Mouse (Mus musculus): ENCODE data around the gene D930007J09Rik.

- TF ChIP-seq CTCF (IDR thresholded peaks at IDR 0.05; ENCODE audit: borderline replicate concordance, insufficient read depth, low read depth, low read length) (no peak), POLR2A (IDR thresholded peaks at IDR 0.05; ENCODE audit: borderline replicate concordance, insufficient read depth, low read length) (no peak)
Observed at GRCm38 (mm10) chr13:32797085-32797484, 5.6 kb downstream of the D930007J09Rik start.

Data from cerebellum, adult 2 months (tissue).